Mouse (Mus musculus) heart, postnatal 0 days (tissue): ENCODE measurements at regions not wholly inside any gene's neighbourhood (a gene's known extent, or its start where the extent isn't known, plus 50 kb on each side); places are given as distances from the start of the nearest gene placed in this dataset.

ENCODE experiments used
- CTCF ChIP-seq: IDR thresholded peaks from 2 replicates; pipeline ENCODE4 v1.5.1; 2016; ENCODE audit warnings: antibody characterized with exemption, control low read depth, low read depth
- EP300 ChIP-seq: IDR thresholded peaks from 2 replicates; pipeline ENCODE4 v1.6.1; 2016; ENCODE audit warnings: antibody characterized with exemption, low read depth

DNA sequence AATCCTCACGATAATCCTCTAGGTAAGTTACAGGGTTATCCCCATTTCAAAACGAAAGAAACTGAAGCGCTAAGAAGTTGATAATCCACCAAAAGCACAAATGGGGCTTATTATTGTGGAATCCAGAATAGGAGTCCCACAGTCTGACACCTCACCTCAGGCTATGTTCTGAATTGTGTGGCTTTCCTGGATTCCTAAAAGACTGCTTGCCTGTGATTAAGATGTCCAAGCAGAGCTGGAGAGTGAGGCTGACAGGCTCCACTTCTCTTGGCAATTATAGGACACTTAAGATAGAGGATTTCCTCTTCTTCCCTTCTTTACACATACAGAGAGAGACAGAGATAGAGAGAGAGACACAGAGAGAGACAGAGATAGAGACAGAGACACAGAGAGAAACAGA lies 515.7 kb upstream of the Mctp2 start:
- no peak for TF ChIP-seq CTCF
- TF ChIP-seq EP300, result no peak
